Mouse (Mus musculus) frontal cortex, adult (tissue): Measurements from ENCODE around the gene 1700016K19Rik.

ENCODE experiments used
- ATAC-seq: cut with Nextera tagmentation; 2 replicates; pipeline ENCODE4 v1.9.2; 2017; ENCODE audit warnings: mild to moderate bottlenecking, moderate library complexity, mixed read lengths; ENCODE audit not compliant: low TSS enrichment

1700016K19Rik gene

GRCm38 (mm10) chr11:76033836-76034235 is 34.1 kb downstream of the 1700016K19Rik start:
- peak; percentile 88 for ATAC-seq

- no peak for ATAC-seq
These were observed 35.5 kb downstream of the 1700016K19Rik start for GRCm38 (mm10) chr11:76035182-76035581.

- ATAC-seq: no peak
These were observed 38.0 kb downstream of the 1700016K19Rik start for GRCm38 (mm10) chr11:76037581-76038294.

- no peak for ATAC-seq
These were observed 39.8 kb downstream of the 1700016K19Rik start for GRCm38 (mm10) chr11:76039271-76040053.

GRCm38 (mm10) chr11:76040106-76040505 is 40.4 kb downstream of the 1700016K19Rik start:
- ATAC-seq: no peak

GRCm38 (mm10) chr11:76040761-76041376 is 41.2 kb downstream of the 1700016K19Rik start:
- ATAC-seq: no peak

GRCm38 (mm10) chr11:76042041-76042638 is 42.4 kb downstream of the 1700016K19Rik start:
- no peak for ATAC-seq

- ATAC-seq: peak; percentile 91
These were observed 43.2 kb downstream of the 1700016K19Rik start for GRCm38 (mm10) chr11:76042882-76043281.

GRCm38 (mm10) chr11:76044468-76044867 is 44.8 kb downstream of the 1700016K19Rik start:
- peak; percentile 34; the same call in 1 of the 2 replicates for ATAC-seq

- ATAC-seq: no peak
These were observed 45.7 kb downstream of the 1700016K19Rik start for GRCm38 (mm10) chr11:76045367-76045766.

GRCm38 (mm10) chr11:76050509-76050908 is 50.8 kb downstream of the 1700016K19Rik start:
- no peak for ATAC-seq

GRCm38 (mm10) chr11:76050967-76051512 is 51.3 kb downstream of the 1700016K19Rik start:
- ATAC-seq: no peak

- ATAC-seq: no peak
These were observed 52.8 kb downstream of the 1700016K19Rik start for GRCm38 (mm10) chr11:76052496-76052895.
